Mouse (Mus musculus): ENCODE results near the gene Ulk3.

GRCm38 (mm10) chr9:57549186-57549585 is 40.1 kb upstream of the Ulk3 start:
- TF ChIP-seq POLR2A (IDR thresholded peaks at IDR 0.05; ENCODE audit: borderline replicate concordance, control insufficient read depth, low read depth, low read length) (no peak), CTCF (IDR thresholded peaks at IDR 0.05; ENCODE audit: control insufficient read depth, insufficient read depth, low read length) (no peak)
